Mouse (Mus musculus): ENCODE measurements around the gene Eef1b2.

- TF ChIP-seq CTCF (IDR thresholded peaks at IDR 0.05; ENCODE audit: low read depth, low read length) (no peak), POLR2A (IDR thresholded peaks at IDR 0.05; ENCODE audit: extremely low read depth, insufficient read depth, low read length) (no peak)
These were observed 15.9 kb downstream of the Eef1b2 start for GRCm38 (mm10) chr1:63192306-63193065.

Measured in liver, adult 2 months (tissue).